In genomic region chr9:121907356-121908070, GRCm38 (mm10) we compare ENCODE assay signal across 15 mouse cellular contexts. TPM values are rescaled to one million over a fixed set of nuclear protein-coding genes. Genes with fewer than 3 reads are reported as not detected.
DNase-seq lines count a peak whose midpoint lies in the region.
"Had no signal": no experiment of that assay in that cellular context is flagged by ENCODE, and none has a peak within 500 bp of the region (broad histone marks: within the 10 kb centered on the region; RNA-seq: fewer than 3 reads in every experiment).

No protein-coding gene starts in this region.

- intact Hi-C loops in gastrocnemius, postnatal 14 days (cut with DNase I; ENCODE audit: low total_unique reads): no loop called here

- DNase-seq in adrenal gland, postnatal 14 days: peak; percentile 2
- no peak for DNase-seq in adrenal gland, postnatal 4 days (ENCODE audit: low spot score in 2 of 2)
- peak; percentile 0 for DNase-seq in ovary, adult 18-20 months (ENCODE audit: low spot score)
- no peak for DNase-seq in ovary, postnatal 14 days (ENCODE audit: low spot score)
- DNase-seq in thymus, postnatal 4 days: peak; percentile 3
- DNase-seq in thymus, postnatal 10 days (ENCODE audit: low spot score in 2 of 2): no peak
- peak; percentile 44 for DNase-seq in ZHBTc4 (ENCODE audit: low read depth, low spot score)
- no peak for DNase-seq in gastrocnemius, postnatal 14 days
- DNase-seq: adrenal gland, postnatal 36 days; cerebellum, adult 11 months; cerebellum, adult 8-10 months; cerebellum, postnatal 25 days; gastrocnemius, postnatal 10 days; heart, postnatal 36 days had no signal

RNA-seq across cellular contexts. Expression of gene Cyp8b1, which starts 8.6 kb away (rescaled TPM):
- 1.6 and 10.7 TPM in 2 replicates for total RNA-seq in adrenal gland, postnatal 14 days (2021)
- total RNA-seq in adrenal gland, postnatal 4 days (2021): 10 to 100 TPM in 1 of 2 experiments, under 1 TPM in 1; 0.92 to 12.2 TPM
- total RNA-seq in gastrocnemius, postnatal 14 days (2021): not detected
- total RNA-seq: gastrocnemius, postnatal 10 days; heart, adult 8-10 months; heart, postnatal 36 days had no signal

RNA-seq across cellular contexts. Expression of gene Ackr2, which starts 9.4 kb away (rescaled TPM):
- total RNA-seq in adrenal gland, postnatal 14 days (2021): 1.4 and 2.1 TPM in 2 replicates
- total RNA-seq in adrenal gland, postnatal 4 days (2021): 1 to 10 TPM in 1 of 2 experiments, under 1 TPM in 1; 0.90 to 1.6 TPM
- 1 to 10 TPM; 2.2 to 2.8 TPM for total RNA-seq in gastrocnemius, postnatal 14 days (2021)

RNA-seq across cellular contexts. Expression of gene Fam198a, which starts 43.3 kb away (rescaled TPM):
- 2.1 and 2.5 TPM in 2 replicates for total RNA-seq in adrenal gland, postnatal 14 days (2021)
- total RNA-seq in adrenal gland, postnatal 4 days (2021): 1 to 10 TPM; 6.8 to 8.4 TPM
- 1 to 10 TPM; 3.1 to 4.3 TPM for total RNA-seq in gastrocnemius, postnatal 14 days (2021)

RNA-seq across cellular contexts. Expression of gene Higd1a, which starts 49.4 kb away (rescaled TPM):
- 112 and 114 TPM in 2 replicates for total RNA-seq in adrenal gland, postnatal 14 days (2021)
- 10 to 100 TPM; 63.8 to 68.9 TPM for total RNA-seq in adrenal gland, postnatal 4 days (2021)
- total RNA-seq in gastrocnemius, postnatal 14 days (2021): 100 to 1,000 TPM in 1 of 2 experiments, 10 to 100 TPM in 1; 97.2 to 109 TPM

Comparison
In these comparisons a context has a peak if more than half of its experiments do, and no peak if none do; other contexts are left out.
1. DNase-seq: peak in adrenal gland, postnatal 14 days (single experiment), ovary, adult 18-20 months (single experiment), thymus, postnatal 4 days (single experiment) and ZHBTc4 (single experiment); none in adrenal gland, postnatal 4 days (0 of 2), ovary, postnatal 14 days (single experiment), thymus, postnatal 10 days (0 of 2) and gastrocnemius, postnatal 14 days (single experiment).